Mouse (Mus musculus): ENCODE results near the gene Tas1r1.

Tas1r1 gene

GRCm38 (mm10) chr4:151985886-151986285, 52.5 kb downstream of the Tas1r1 start:
- no peak for DNase-seq

- no peak for DNase-seq
Observed at GRCm38 (mm10) chr4:151983560-151983959, 54.8 kb downstream of the Tas1r1 start.

- no peak for DNase-seq
Observed at GRCm38 (mm10) chr4:151983043-151983442, 55.3 kb downstream of the Tas1r1 start.

- peak; percentile 75 for DNase-seq
Observed at GRCm38 (mm10) chr4:151981363-151981762, 57.0 kb downstream of the Tas1r1 start.

- DNase-seq = no peak
Observed at GRCm38 (mm10) chr4:151980699-151981098, 57.7 kb downstream of the Tas1r1 start.
